Mouse (Mus musculus): Measurements from ENCODE around the gene Ptar1. TPM values are rescaled to one million over a fixed set of nuclear protein-coding genes. Genes with fewer than 3 reads are reported as not detected.

The Ptar1 gene
- polyA plus RNA-seq, 1 experiment from 2014 or later = 12.6 TPM

DNA sequence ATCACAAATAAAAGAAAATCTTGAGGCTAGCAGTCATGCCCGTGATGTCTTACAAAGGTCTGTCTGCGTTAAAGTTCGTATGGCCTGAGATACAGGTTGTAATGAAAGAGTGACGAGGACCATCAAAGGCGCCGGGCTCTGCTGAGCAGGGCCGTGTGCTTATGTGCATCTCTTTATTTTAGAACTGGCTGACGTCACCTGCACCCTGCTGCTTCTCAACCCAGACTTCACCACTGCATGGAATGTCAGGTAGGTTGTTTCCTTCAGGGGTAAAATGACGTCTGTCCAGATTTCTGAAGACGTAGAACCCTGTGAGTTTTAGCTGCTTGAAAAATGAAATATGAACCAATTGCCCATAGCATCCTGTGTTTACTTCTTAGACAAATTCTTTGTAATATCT lies 15.7 kb downstream of the Ptar1 start:
- H3K4me1 ChIP-seq (ENCODE audit: control insufficient read depth, insufficient read depth, low read length) = no peaks in the 10 kb centered on the region
- H3K27me3 ChIP-seq (ENCODE audit: control insufficient read depth, insufficient read depth, low read length) = no peaks in the 10 kb centered on the region
- no peak overlapping the region for H3K4me2 ChIP-seq (ENCODE audit: low read depth, low read length)
- ATAC-seq (ENCODE audit: low read depth) = no peak
- WGBS = 88% methylated on average over 10 of the region's 10 CpGs
- no peak overlapping the region for H3K27ac ChIP-seq (ENCODE audit: low read depth, low read length)
- no peak overlapping the region for H3K4me3 ChIP-seq (ENCODE audit: low read depth, low read length)
- H3K9me3 ChIP-seq (ENCODE audit: control insufficient read depth, low read length) = no peaks in the 10 kb centered on the region
- H3K36me3 ChIP-seq (ENCODE audit: control insufficient read depth, insufficient read depth, low read length) = peaks cover 11% of the 10 kb centered on the region; the same call in 1 of the 2 replicates
- H3K9ac ChIP-seq (replicated peaks; ENCODE audit: low read depth, low read length) = no peak overlapping the region

DNA sequence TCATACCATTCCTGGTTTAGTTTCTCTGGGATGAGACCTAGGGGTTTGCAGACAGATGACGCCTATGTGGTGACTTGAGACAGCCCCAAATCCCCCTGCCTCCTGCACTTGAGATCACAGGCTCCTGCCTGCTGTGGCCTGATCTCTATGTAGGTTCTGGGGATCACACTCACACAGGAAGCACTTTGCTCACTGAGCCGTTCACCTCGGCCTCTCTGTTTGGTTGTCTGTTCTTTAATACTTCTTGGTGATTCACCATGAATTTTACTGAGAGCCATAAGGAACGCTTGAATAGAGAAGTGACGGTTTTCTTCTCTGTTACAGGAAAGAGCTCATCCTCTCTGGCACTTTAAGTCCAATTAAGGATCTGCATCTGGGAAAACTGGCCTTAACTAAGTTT lies 18.2 kb downstream of the Ptar1 start:
- ATAC-seq (ENCODE audit: low read depth) = no peak
- Histone ChIP-seq H3K27ac (ENCODE audit: low read depth, low read length) (no peak overlapping the region), H3K9ac (replicated peaks; ENCODE audit: low read depth, low read length) (no peak overlapping the region), H3K4me1 (ENCODE audit: control insufficient read depth, insufficient read depth, low read length) (no peaks in the 10 kb centered on the region), H3K27me3 (ENCODE audit: control insufficient read depth, insufficient read depth, low read length) (no peaks in the 10 kb centered on the region), H3K36me3 (ENCODE audit: control insufficient read depth, insufficient read depth, low read length) (peaks cover 19% of the 10 kb centered on the region; the same call in 1 of the 2 replicates), H3K4me2 (ENCODE audit: low read depth, low read length) (no peak overlapping the region), H3K4me3 (ENCODE audit: low read depth, low read length) (no peak overlapping the region), H3K9me3 (ENCODE audit: control insufficient read depth, low read length) (no peaks in the 10 kb centered on the region)
- WGBS = 95% methylated on average over 5 of the region's 5 CpGs

DNA sequence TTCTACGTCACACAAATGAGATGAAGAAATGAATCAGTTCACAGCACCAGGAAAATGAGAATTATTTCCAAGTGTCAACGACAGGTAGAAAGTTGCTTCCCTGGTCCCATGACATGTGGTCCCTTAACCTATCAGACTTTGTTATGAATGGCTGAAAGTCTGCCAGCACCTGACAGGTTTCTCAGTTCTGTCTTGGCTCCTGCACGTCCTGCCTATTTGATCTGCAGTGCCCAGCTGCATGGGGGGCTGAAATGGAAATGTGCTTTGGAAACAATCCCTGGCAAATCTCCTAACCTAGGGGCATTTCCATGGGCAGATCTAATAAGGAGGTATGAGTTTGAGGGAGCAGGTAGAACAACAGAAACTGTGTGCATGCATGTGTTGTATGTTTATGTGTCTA lies 59.3 kb downstream of the Ptar1 start:
- no peak overlapping the region for H3K27ac ChIP-seq (ENCODE audit: low read depth, low read length)
- H3K4me3 ChIP-seq (ENCODE audit: low read depth, low read length) = no peak overlapping the region
- no peak overlapping the region for H3K4me2 ChIP-seq (ENCODE audit: low read depth, low read length)
- no peaks in the 10 kb centered on the region for H3K4me1 ChIP-seq (ENCODE audit: control insufficient read depth, insufficient read depth, low read length)
- H3K9ac ChIP-seq (replicated peaks; ENCODE audit: low read depth, low read length) = no peak overlapping the region
- H3K9me3 ChIP-seq (ENCODE audit: control insufficient read depth, low read length) = no peaks in the 10 kb centered on the region
- H3K27me3 ChIP-seq (ENCODE audit: control insufficient read depth, insufficient read depth, low read length) = no peaks in the 10 kb centered on the region
- WGBS = 81% methylated on average over 3 of the region's 3 CpGs
- no peaks in the 10 kb centered on the region for H3K36me3 ChIP-seq (ENCODE audit: control insufficient read depth, insufficient read depth, low read length)
- ATAC-seq (ENCODE audit: low read depth) = no peak

DNA sequence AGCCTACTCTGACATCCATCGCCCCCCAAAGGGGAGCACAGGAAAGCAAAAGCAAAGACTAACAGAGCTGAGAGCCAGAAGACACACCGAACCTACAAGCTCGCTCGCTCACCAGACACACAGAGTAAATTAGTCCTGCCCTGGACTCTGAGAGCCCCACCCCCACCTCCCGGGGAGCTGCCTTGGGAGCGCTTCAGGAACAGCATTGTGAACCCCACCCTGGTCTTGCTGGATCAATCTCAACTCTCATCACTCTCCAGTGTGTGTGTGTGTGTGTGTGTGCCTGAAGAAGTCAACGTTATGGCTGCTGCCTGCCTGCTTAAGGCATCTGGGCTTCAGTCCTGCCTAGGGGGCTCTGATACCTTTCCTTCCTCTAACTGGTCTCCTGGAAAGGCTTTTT lies 69.8 kb downstream of the Ptar1 start:
- Histone ChIP-seq H3K4me1 (ENCODE audit: control insufficient read depth, insufficient read depth, low read length) (peaks cover 15% of the 10 kb centered on the region), H3K4me2 (ENCODE audit: low read depth, low read length) (0 out of 2 replicates have a peak overlapping the region, but pooled peaks have one; percentile 6), H3K9ac (replicated peaks; ENCODE audit: low read depth, low read length) (no peak overlapping the region), H3K9me3 (ENCODE audit: control insufficient read depth, low read length) (no peaks in the 10 kb centered on the region), H3K4me3 (ENCODE audit: low read depth, low read length) (no peak overlapping the region), H3K36me3 (ENCODE audit: control insufficient read depth, insufficient read depth, low read length) (no peaks in the 10 kb centered on the region), H3K27me3 (ENCODE audit: control insufficient read depth, insufficient read depth, low read length) (no peaks in the 10 kb centered on the region), H3K27ac (ENCODE audit: low read depth, low read length) (no peak overlapping the region)
- WGBS = 23% methylated on average over 7 of the region's 7 CpGs
- no peak for ATAC-seq (ENCODE audit: low read depth)

DNA sequence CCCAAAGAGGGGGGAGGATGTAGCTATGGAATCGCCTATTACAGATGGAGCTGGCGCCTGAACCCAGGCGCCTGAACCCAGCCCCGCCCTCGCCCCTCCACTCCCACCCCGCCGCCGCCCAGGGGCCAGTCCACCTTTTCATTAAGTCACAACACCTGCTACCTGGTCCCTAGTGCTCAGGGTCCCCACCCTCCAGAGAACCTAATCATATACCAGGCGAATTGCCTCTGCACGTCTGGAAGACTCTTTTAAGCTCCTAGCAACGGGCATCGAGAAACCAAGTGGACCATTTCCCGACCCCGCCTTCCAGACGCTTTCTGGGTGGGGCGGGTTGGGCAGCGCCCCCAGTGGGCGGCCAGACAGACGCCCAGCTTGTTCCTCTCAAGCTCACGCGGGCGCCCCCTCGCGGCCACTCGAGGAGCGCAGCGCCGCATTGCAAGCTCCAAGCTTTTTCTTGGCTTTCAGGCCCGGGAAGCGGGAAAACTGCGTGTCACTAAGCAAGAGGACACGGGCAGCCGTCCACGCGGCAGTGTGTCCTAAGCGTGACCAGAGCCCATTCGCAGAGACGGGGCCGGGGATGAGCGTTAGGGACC lies 70.8 kb downstream of the Ptar1 start:
- ATAC-seq (ENCODE audit: low read depth) = peak; percentile 82
- peaks cover 15% of the 10 kb centered on the region for H3K4me1 ChIP-seq (ENCODE audit: control insufficient read depth, insufficient read depth, low read length)
- peak overlapping the region; percentile 78 for H3K4me2 ChIP-seq (ENCODE audit: low read depth, low read length)
- peak overlapping the region; percentile 99 for H3K27ac ChIP-seq (ENCODE audit: low read depth, low read length)
- H3K9ac ChIP-seq (replicated peaks; ENCODE audit: low read depth, low read length) = peak overlapping the region; percentile 90
- under 1% methylated on average over 40 of the region's 40 CpGs for WGBS
- H3K27me3 ChIP-seq (ENCODE audit: control insufficient read depth, insufficient read depth, low read length) = no peaks in the 10 kb centered on the region
- H3K36me3 ChIP-seq (ENCODE audit: control insufficient read depth, insufficient read depth, low read length) = no peaks in the 10 kb centered on the region
- no peaks in the 10 kb centered on the region for H3K9me3 ChIP-seq (ENCODE audit: control insufficient read depth, low read length)
- peak overlapping the region; percentile 56 for H3K4me3 ChIP-seq (ENCODE audit: low read depth, low read length)

DNA sequence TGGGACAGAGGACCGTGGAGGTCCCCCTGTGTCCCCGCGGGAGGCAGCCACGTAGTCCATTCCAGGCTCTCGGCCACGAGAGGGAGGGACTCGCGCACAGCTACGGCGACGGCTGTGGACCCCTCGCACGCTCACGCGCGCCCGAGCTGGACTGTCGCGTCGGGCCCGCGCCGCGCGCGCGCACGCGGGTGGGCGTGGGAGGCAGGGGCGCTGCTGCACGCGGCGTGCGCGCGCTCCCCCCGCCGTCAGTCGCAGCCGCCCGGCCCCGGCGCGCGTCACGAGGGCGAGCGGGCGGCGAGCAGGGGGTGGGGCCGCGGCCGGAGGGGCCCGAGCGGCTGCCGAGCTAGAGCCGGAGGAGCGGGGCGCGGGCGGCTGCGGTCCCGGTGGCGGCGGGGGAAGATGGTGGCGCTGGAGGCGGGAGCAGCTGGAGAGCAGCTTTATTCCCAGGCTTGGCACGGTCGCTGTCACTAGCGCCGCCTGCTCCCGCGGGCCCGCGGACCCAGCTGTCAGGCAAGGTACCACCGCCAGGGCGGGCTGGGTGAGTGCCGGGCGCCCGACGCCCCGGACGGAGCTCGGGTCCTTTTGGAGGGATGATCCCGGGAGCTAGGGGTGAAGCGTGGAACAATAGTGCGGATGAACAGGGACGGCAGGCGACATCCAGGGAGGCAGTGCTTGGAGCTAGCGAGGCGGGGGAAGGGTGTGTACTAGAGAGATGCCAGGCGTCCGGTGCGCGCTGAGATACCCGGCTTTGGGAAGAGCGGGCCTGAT lies 71.5 kb downstream of the Ptar1 start, which contains the start of gene Apba1:
Gene Apba1 (plus strand): TSS at position 334 of the 768 bp plus-strand sequence.
- H3K4me1 ChIP-seq (ENCODE audit: control insufficient read depth, insufficient read depth, low read length) = peaks cover 17% of the 10 kb centered on the region
- peak; percentile 89 for ATAC-seq (ENCODE audit: low read depth)
- peak within 1 kb of the TSS; percentile 56 for H3K4me3 ChIP-seq (ENCODE audit: low read depth, low read length)
- no peaks in the 10 kb centered on the region for H3K36me3 ChIP-seq (ENCODE audit: control insufficient read depth, insufficient read depth, low read length)
- H3K27ac ChIP-seq (ENCODE audit: low read depth, low read length) = peak within 1 kb of the TSS; percentile 99
- under 1% methylated on average over 63 of the region's 98 CpGs for WGBS
- no peaks in the 10 kb centered on the region for H3K9me3 ChIP-seq (ENCODE audit: control insufficient read depth, low read length)
- peak within 1 kb of the TSS; percentile 78 for H3K4me2 ChIP-seq (ENCODE audit: low read depth, low read length)
- H3K27me3 ChIP-seq (ENCODE audit: control insufficient read depth, insufficient read depth, low read length) = no peaks in the 10 kb centered on the region
- H3K9ac ChIP-seq (replicated peaks; ENCODE audit: low read depth, low read length) = peak within 1 kb of the TSS; percentile 90

DNA sequence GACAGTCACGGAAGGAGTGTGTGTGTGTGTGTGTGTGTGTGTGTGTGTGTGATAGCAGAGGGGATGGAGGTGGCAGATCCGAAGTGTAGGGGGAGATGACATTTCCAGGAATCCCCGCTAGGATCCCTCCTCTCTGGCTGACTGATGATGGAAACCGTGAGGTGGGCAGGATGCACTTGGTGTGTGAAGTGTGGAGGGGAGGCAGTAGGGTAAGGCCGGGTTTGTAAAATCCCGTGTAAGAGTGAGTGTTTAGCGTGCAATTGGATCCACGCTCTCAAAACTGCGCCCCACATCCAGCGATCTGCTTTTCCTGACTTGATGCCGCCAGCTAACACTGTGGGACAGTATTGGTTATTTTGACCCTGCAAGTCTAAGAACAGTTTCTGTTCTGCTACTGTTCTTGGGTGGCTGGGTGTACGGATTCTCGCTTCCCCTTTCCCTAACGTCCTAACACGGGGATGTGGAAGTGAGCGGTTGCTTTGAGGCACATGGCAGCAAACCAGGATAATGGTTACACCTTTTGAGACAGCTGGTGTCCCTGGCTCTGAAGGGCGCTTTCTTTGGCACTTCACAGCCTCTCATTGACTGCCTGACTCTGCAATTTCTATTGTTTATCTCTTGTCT lies 72.2 kb downstream of the Ptar1 start:
- H3K36me3 ChIP-seq (ENCODE audit: control insufficient read depth, insufficient read depth, low read length) = no peaks in the 10 kb centered on the region
- H3K9me3 ChIP-seq (ENCODE audit: control insufficient read depth, low read length) = no peaks in the 10 kb centered on the region
- peak overlapping the region; percentile 99 for H3K27ac ChIP-seq (ENCODE audit: low read depth, low read length)
- H3K9ac ChIP-seq (replicated peaks; ENCODE audit: low read depth, low read length) = peak overlapping the region; percentile 90
- H3K4me3 ChIP-seq (ENCODE audit: low read depth, low read length) = peak overlapping the region; percentile 56
- H3K27me3 ChIP-seq (ENCODE audit: control insufficient read depth, insufficient read depth, low read length) = no peaks in the 10 kb centered on the region
- no peak; the same call in 1 of the 2 replicates for ATAC-seq (ENCODE audit: low read depth)
- H3K4me1 ChIP-seq (ENCODE audit: control insufficient read depth, insufficient read depth, low read length) = peaks cover 20% of the 10 kb centered on the region
- peak overlapping the region; percentile 78 for H3K4me2 ChIP-seq (ENCODE audit: low read depth, low read length)
- under 1% methylated on average over 17 of the region's 17 CpGs for WGBS

DNA sequence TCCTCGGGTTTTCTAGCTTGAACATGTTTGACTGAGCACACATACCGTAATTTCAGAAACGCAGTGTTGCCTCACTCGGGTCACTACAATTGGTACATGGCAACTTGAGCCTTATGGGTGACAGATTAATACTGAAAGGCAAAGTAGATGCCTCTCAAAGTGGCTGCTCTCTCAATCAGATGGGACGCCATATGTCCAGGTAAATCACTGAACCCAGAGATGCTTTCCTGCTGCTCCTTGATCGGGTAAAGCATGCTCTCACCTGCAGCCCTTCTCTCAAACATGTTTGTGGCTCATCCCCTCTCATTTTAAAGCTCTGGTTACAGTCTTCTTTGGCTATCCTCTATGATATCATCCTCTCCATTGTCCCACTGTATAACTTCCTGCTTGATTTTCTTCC lies 76.1 kb downstream of the Ptar1 start:
- WGBS = 81% methylated on average over 6 of the region's 6 CpGs
- Histone ChIP-seq H3K9ac (replicated peaks; ENCODE audit: low read depth, low read length) (no peak overlapping the region), H3K9me3 (ENCODE audit: control insufficient read depth, low read length) (no peaks in the 10 kb centered on the region), H3K36me3 (ENCODE audit: control insufficient read depth, insufficient read depth, low read length) (no peaks in the 10 kb centered on the region), H3K27me3 (ENCODE audit: control insufficient read depth, insufficient read depth, low read length) (no peaks in the 10 kb centered on the region), H3K27ac (ENCODE audit: low read depth, low read length) (no peak overlapping the region), H3K4me3 (ENCODE audit: low read depth, low read length) (no peak overlapping the region), H3K4me1 (ENCODE audit: control insufficient read depth, insufficient read depth, low read length) (peaks cover 20% of the 10 kb centered on the region), H3K4me2 (ENCODE audit: low read depth, low read length) (no peak overlapping the region)
- no peak for ATAC-seq (ENCODE audit: low read depth)

DNA sequence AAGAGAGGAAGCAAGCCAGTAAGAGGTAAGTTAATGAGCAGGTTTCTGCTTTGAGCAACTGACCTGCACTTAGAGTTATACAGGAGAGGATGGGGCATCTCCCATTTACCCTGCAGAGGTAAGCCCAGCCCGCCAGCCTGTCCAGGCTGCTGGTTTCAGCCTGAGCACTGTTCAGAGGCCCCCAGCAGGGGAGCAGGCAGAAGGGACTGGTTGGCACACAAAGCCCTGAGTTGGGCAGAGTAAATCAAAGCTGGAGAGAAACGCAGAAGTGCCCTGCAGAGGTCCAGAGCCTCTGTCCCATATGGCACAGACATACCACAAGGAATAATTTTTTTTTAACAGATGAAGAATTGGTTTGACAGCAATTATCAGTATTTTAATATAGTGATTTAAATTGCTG lies 76.8 kb downstream of the Ptar1 start:
- Histone ChIP-seq H3K9me3 (ENCODE audit: control insufficient read depth, low read length) (no peaks in the 10 kb centered on the region), H3K4me3 (ENCODE audit: low read depth, low read length) (no peak overlapping the region), H3K27me3 (ENCODE audit: control insufficient read depth, insufficient read depth, low read length) (no peaks in the 10 kb centered on the region), H3K4me2 (ENCODE audit: low read depth, low read length) (no peak overlapping the region), H3K27ac (ENCODE audit: low read depth, low read length) (no peak overlapping the region), H3K4me1 (ENCODE audit: control insufficient read depth, insufficient read depth, low read length) (peaks cover 20% of the 10 kb centered on the region), H3K9ac (replicated peaks; ENCODE audit: low read depth, low read length) (no peak overlapping the region), H3K36me3 (ENCODE audit: control insufficient read depth, insufficient read depth, low read length) (no peaks in the 10 kb centered on the region)
- ATAC-seq (ENCODE audit: low read depth) = no peak
- 41% methylated on average over 2 of the region's 2 CpGs for WGBS

Measured in neural tube, embryonic 14.5 days (tissue).